Mouse (Mus musculus): ENCODE data around the gene Ccdc6.
A peak's percentile ranks its signal among the peaks of the same experiment; 100 is the strongest.

Gene Ccdc6

GRCm38 (mm10) chr10:70168396-70168795 lies 71.5 kb downstream of the Ccdc6 start:
- DNase-seq (ENCODE audit: low read depth, low spot score) = no peak

GRCm38 (mm10) chr10:70169044-70169443 lies 72.1 kb downstream of the Ccdc6 start:
- no peak for DNase-seq (ENCODE audit: low read depth, low spot score)

GRCm38 (mm10) chr10:70173314-70173713 lies 76.4 kb downstream of the Ccdc6 start:
- peak; percentile 62 for DNase-seq (ENCODE audit: low read depth, low spot score)

GRCm38 (mm10) chr10:70174494-70175190 lies 77.7 kb downstream of the Ccdc6 start:
- DNase-seq (ENCODE audit: low read depth, low spot score) = no peak

- peak; percentile 74 for DNase-seq (ENCODE audit: low read depth, low spot score)
These were observed 83.8 kb downstream of the Ccdc6 start for GRCm38 (mm10) chr10:70180727-70181126.

GRCm38 (mm10) chr10:70181279-70181972 lies 84.5 kb downstream of the Ccdc6 start:
- DNase-seq (ENCODE audit: low read depth, low spot score) = peak; percentile 64

- DNase-seq (ENCODE audit: low read depth, low spot score) = no peak
These were observed 86.5 kb downstream of the Ccdc6 start for GRCm38 (mm10) chr10:70183210-70184080.

GRCm38 (mm10) chr10:70186136-70186535 lies 89.2 kb downstream of the Ccdc6 start:
- DNase-seq (ENCODE audit: low read depth, low spot score) = peak; percentile 24

- no peak for DNase-seq (ENCODE audit: low read depth, low spot score)
These were observed 89.7 kb downstream of the Ccdc6 start for GRCm38 (mm10) chr10:70186586-70186985.

- no peak for DNase-seq (ENCODE audit: low read depth, low spot score)
These were observed 92.9 kb downstream of the Ccdc6 start for GRCm38 (mm10) chr10:70189864-70190263.

- no peak for DNase-seq (ENCODE audit: low read depth, low spot score)
These were observed 97.4 kb downstream of the Ccdc6 start for GRCm38 (mm10) chr10:70194283-70194682.

GRCm38 (mm10) chr10:70195279-70195678 lies 98.4 kb downstream of the Ccdc6 start:
- no peak for DNase-seq (ENCODE audit: low read depth, low spot score)

GRCm38 (mm10) chr10:70195786-70196185 lies 98.9 kb downstream of the Ccdc6 start:
- no peak for DNase-seq (ENCODE audit: low read depth, low spot score)

GRCm38 (mm10) chr10:70196666-70197065 lies 99.7 kb downstream of the Ccdc6 start:
- DNase-seq (ENCODE audit: low read depth, low spot score) = no peak

GRCm38 (mm10) chr10:70197601-70198000 lies 100.7 kb downstream of the Ccdc6 start:
- no peak for DNase-seq (ENCODE audit: low read depth, low spot score)

- no peak for DNase-seq (ENCODE audit: low read depth, low spot score)
These were observed 101.1 kb downstream of the Ccdc6 start for GRCm38 (mm10) chr10:70198012-70198411.

GRCm38 (mm10) chr10:70198951-70199463 lies 102.1 kb downstream of the Ccdc6 start:
- no peak for DNase-seq (ENCODE audit: low read depth, low spot score)

GRCm38 (mm10) chr10:70199466-70200210 lies 102.7 kb downstream of the Ccdc6 start:
- no peak for DNase-seq (ENCODE audit: low read depth, low spot score)

- no peak for DNase-seq (ENCODE audit: low read depth, low spot score)
These were observed 104.1 kb downstream of the Ccdc6 start for GRCm38 (mm10) chr10:70200889-70201500.

GRCm38 (mm10) chr10:70204505-70205399 lies 107.8 kb downstream of the Ccdc6 start, which contains the start of gene Mrln:
Gene Mrln (plus strand): TSS chr10:70204664.
- DNase-seq (ENCODE audit: low read depth, low spot score) = no peak

Measured in CD4-positive helper T cell, adult 2 months (primary cell).